Mouse (Mus musculus) hindbrain, postnatal 0 days (tissue): ENCODE measurements around the gene Ccnjl. TPM values are rescaled to one million over a fixed set of nuclear protein-coding genes. Genes with fewer than 3 reads are reported as not detected.

Source experiments
- ATAC-seq: fragments of 200-750 bp; cut with Nextera tagmentation; 2 replicates; pipeline ENCODE4 v1.8.0; 2017; ENCODE audit warnings: mild to moderate bottlenecking, moderate TSS enrichment, moderate library complexity
- DNase-seq: peaks from one replicate; pipeline ENCODE4 v3.0.0-alpha.2; 2015; ENCODE audit warnings: low spot score
- H3K27ac ChIP-seq: fragments of 300-500 bp; sonication (generic); 2 replicates; pipeline ENCODE4 v1.5.1; 2014; ENCODE audit warnings: mild to moderate bottlenecking
- H3K27me3 ChIP-seq: fragments of 300-500 bp; sonication (generic); 2 replicates; pipeline ENCODE4 v1.6.1; 2014; ENCODE audit warnings: low read length, mixed read lengths; ENCODE audit not compliant: insufficient read depth
- H3K36me3 ChIP-seq: fragments of 300-500 bp; sonication (generic); 2 replicates; pipeline ENCODE4 v1.6.1; 2014; ENCODE audit warnings: low read length, mixed read lengths; ENCODE audit not compliant: insufficient read depth
- H3K4me1 ChIP-seq: fragments of 300-500 bp; sonication (generic); 2 replicates; pipeline ENCODE4 v1.6.1; 2014; ENCODE audit warnings: antibody characterized with exemption, low read length, mixed read lengths; ENCODE audit not compliant: insufficient read depth
- H3K4me2 ChIP-seq: fragments of 300-500 bp; sonication (generic); 2 replicates; pipeline ENCODE4 v1.6.1; 2014; ENCODE audit warnings: low read depth, mild to moderate bottlenecking, low read length, moderate library complexity, mixed read lengths
- H3K4me3 ChIP-seq: fragments of 300-500 bp; sonication (generic); 2 replicates; pipeline ENCODE4 v1.5.1; 2014; ENCODE audit warnings: low read length
- H3K9ac ChIP-seq: fragments of 300-500 bp; sonication (generic); replicated peaks from 2 replicates; pipeline ENCODE4 v1.6.1; 2014; ENCODE audit warnings: mild to moderate bottlenecking, low read length, moderate library complexity, mixed read lengths
- H3K9me3 ChIP-seq: fragments of 300-500 bp; sonication (generic); 2 replicates; pipeline ENCODE4 v1.6.1; 2016; ENCODE audit warnings: low read length, mixed read lengths
- CTCF ChIP-seq: IDR thresholded peaks from 2 replicates; pipeline ENCODE4 v1.5.1; 2016; ENCODE audit warnings: antibody characterized with exemption, control low read depth, low read depth
- WGBS: fragments of 180-500 bp; shearing (Covaris S2); extraction: QIAGEN DNeasy Blood & Tissue Kit; methylation state at CpG from one replicate; pipeline ENCODE4 v1.1.7; 2014; 5-methylcytosine and 5-hydroxymethylcytosine counted together
- polyA plus RNA-seq: library from polyadenylated mRNA; unstranded; fragments of >200 nt; fragmentation: Nextera tagmentation; extraction: Ambion mirVana; gene quantifications from 2 replicates; pipeline ENCODE4 v1.2.1, GENCODE M21; 2015
- total RNA-seq: library from RNA; depleted of rRNA; stranded (reverse); fragments of >200 nt; gene quantifications from 2 replicates; pipeline ENCODE4 v1.2.3, GENCODE M21; 2014; rRNA removed

Ccnjl gene
- total and polyA plus RNA-seq, 2 experiments from 2014 or later: 2.4 to 5.5 TPM

DNA sequence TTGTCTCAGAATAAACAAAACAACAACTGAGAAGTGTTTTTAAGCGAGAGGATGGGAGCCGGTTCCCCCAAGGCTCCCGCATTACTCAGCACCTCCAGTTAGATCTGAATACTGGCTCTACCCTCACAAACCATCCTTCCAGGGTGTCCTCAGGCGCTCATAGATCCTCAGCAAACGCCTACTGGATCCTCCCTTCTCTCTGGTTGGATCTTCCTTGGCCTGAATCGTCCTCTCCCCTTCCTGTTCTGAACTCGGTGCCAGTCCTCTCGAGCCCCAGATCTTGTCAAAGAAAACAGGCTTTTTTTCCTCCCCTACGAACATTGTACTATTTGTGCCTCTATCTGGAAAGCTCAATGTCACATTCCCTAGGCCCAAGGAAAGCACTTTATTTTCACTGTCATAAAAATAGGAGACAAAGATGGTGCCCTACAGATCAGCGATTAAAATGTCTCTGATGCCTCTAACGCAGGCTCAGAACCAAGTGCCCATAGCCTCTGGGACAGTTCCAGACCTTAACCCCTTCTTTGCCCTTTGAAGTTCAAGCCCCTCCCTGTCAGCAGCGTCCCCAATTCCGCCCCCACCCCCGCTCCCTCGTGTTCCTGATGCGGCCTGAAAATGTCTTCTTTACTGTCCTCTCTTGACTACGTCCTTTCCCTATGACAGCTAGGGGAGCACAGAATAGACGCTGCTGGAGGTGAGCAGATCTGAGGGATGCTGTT is 98.5 kb downstream of the Ccnjl start:
- peaks cover 13% of the 10 kb centered on the region for H3K4me1 ChIP-seq
- WGBS: 31% methylated on average over 18 of the region's 18 CpGs
- no peaks in the 10 kb centered on the region for H3K36me3 ChIP-seq
- peak overlapping the region; percentile 1 for H3K4me3 ChIP-seq
- H3K27ac ChIP-seq: peak overlapping the region; percentile 64
- DNase-seq: no peak
- H3K9me3 ChIP-seq: no peaks in the 10 kb centered on the region
- H3K27me3 ChIP-seq: no peaks in the 10 kb centered on the region
- no peak for TF ChIP-seq CTCF
- H3K9ac ChIP-seq: peak overlapping the region; percentile 41; the same call in 1 of the 2 replicates
- peak; percentile 19 for ATAC-seq
- H3K4me2 ChIP-seq: peak overlapping the region; percentile 51

DNA sequence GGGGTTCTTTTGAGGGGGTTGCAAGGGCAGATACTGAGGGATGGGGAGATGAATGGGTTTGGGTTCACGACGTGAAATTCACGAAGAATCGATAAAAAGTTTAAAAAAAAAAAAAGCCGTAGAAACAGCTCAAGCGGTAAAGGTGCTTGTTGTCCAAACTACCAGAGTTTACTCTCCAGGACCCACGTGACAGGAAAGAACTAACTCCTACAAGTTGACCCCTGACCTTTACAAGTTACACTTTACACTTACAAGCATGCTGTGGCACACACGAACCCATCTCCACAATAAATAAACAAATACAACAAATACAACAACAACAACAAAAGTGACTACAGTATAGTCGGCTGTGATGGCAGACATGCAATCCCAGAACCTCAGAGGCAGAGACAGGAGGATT is 103.1 kb downstream of the Ccnjl start:
- DNase-seq (no peak), ATAC-seq (no peak)
- no peak overlapping the region for H3K9ac ChIP-seq
- H3K9me3 ChIP-seq: no peaks in the 10 kb centered on the region
- H3K36me3 ChIP-seq: no peaks in the 10 kb centered on the region
- no peak overlapping the region for H3K4me2 ChIP-seq
- H3K27me3 ChIP-seq: no peaks in the 10 kb centered on the region
- no peak overlapping the region for H3K4me3 ChIP-seq
- peaks cover 18% of the 10 kb centered on the region for H3K4me1 ChIP-seq
- TF ChIP-seq CTCF: no peak
- no peak overlapping the region for H3K27ac ChIP-seq
- WGBS: 92% methylated on average over 9 of the region's 9 CpGs

DNA sequence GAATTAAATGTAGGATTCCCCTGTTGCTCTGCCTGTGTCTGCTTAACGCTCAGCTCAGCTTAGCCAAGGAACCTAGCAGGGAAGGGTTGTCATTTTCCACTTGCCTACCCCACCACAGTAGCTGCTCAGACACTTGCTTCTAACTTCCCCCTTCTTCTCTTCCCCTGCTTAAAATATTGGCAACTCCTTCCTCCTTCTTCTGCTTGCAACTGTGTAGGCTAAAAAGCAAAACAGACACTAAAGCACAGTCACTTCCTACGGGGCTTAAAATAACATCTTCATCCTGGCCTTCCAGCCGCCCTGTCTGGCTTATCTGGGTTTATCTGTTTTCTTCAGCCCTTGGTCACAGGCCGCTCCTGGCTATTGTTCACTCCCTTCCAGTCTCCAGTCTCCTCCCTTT is 104.0 kb downstream of the Ccnjl start:
- no peak for TF ChIP-seq CTCF
- 48% methylated on average over 4 of the region's 4 CpGs for WGBS
- H3K27ac ChIP-seq: 0 out of 2 replicates have a peak overlapping the region, but pooled peaks have one; percentile 20
- no peaks in the 10 kb centered on the region for H3K27me3 ChIP-seq
- no peak overlapping the region for H3K4me3 ChIP-seq
- no peak for DNase-seq
- H3K4me2 ChIP-seq: no peak overlapping the region
- no peaks in the 10 kb centered on the region for H3K36me3 ChIP-seq
- no peaks in the 10 kb centered on the region for H3K9me3 ChIP-seq
- H3K4me1 ChIP-seq: peaks cover 10% of the 10 kb centered on the region; the same call in 1 of the 2 replicates
- no peak for ATAC-seq
- H3K9ac ChIP-seq: no peak overlapping the region

DNA sequence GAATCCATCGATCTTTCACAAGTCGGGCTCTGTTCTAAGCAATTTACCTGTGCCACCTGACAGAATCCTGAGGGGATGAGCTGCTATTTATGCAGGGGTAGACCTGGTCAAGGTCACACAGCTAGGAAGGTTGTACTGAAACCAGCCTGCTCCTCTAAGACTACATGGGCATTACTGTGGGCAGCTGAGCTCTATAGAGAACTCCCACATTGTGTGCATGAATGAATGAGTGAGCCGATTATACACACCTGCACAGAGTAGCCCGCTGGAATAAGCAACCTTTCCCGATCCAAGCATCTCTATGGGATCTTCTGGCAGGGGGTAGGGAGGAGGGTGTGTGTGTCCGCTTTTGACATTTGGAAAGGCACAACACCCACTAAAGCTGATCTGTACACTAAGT is 104.6 kb downstream of the Ccnjl start:
- Histone ChIP-seq H3K4me1 (peaks cover 10% of the 10 kb centered on the region; the same call in 1 of the 2 replicates), H3K36me3 (no peaks in the 10 kb centered on the region), H3K27me3 (no peaks in the 10 kb centered on the region), H3K27ac (peak overlapping the region; percentile 58; the same call in 1 of the 2 replicates), H3K4me2 (no peak overlapping the region), H3K9me3 (no peaks in the 10 kb centered on the region), H3K9ac (0 out of 2 replicates have a peak overlapping the region, but pooled peaks have one; percentile 21), H3K4me3 (no peak overlapping the region)
- ATAC-seq: peak; percentile 22; the same call in 1 of the 2 replicates
- TF ChIP-seq CTCF: no peak
- 77% methylated on average over 6 of the region's 6 CpGs for WGBS
- DNase-seq: no peak

DNA sequence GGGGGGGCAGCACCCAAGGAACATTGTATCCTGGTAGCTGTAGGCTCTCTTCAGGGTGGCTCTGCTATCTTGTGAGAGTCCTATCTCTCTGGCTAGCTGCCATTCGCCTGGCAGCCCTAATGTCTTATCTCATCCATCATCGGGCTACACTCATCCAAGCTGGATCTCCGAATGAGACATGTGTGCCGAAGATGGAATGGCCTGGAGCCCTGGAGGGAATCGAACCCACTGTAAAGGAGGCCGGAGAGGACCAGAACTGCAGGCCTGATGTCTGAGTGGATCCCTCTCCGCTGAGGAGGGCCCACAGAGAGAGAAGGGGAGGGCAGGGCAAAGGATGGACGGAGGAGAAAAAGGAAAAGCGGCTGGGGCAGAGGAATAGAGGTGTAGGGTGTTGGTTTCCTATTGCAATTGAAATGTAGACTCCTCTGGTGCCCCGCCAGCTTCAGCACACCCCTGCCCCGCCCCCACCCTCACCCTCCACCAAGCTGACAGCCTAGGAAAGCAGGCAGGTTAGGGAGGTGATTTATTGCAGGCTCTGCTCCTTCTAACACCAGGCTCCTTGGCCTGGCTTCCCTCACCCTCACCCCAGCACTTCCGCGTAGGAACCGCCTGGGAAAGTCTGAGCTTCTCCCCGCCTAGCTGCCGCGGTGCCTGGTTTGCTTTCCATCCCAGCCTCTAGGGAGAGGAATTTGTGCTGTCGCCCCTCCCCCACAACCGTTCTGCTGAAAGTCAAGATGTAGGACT is 105.2 kb downstream of the Ccnjl start:
- ATAC-seq (peak; percentile 61), DNase-seq (peak; percentile 75)
- 18% methylated on average over 19 of the region's 19 CpGs for WGBS
- H3K27me3 ChIP-seq: no peaks in the 10 kb centered on the region
- H3K36me3 ChIP-seq: no peaks in the 10 kb centered on the region
- 0 out of 2 replicates have a peak overlapping the region, but pooled peaks have one; percentile 23 for H3K4me2 ChIP-seq
- H3K9me3 ChIP-seq: no peaks in the 10 kb centered on the region
- peak overlapping the region; percentile 58 for H3K27ac ChIP-seq
- 0 out of 2 replicates have a peak overlapping the region, but pooled peaks have one; percentile 21 for H3K9ac ChIP-seq
- H3K4me3 ChIP-seq: no peak overlapping the region
- peak; percentile 6; the same call in 1 of the 2 replicates for TF ChIP-seq CTCF
- peaks cover 10% of the 10 kb centered on the region; the same call in 1 of the 2 replicates for H3K4me1 ChIP-seq

Other genes with a start within 250 kb of the Ccnjl start
- gene Pttg1, start 102.5 kb upstream of the Ccnjl start, total RNA-seq: 21.6 and 23.6 TPM in 2 replicates
- 80.5 and 86.8 TPM in 2 replicates for gene Pttg1, start 102.5 kb upstream of the Ccnjl start, polyA plus RNA-seq
- 15.9 and 31.5 TPM in 2 replicates for gene Slu7, start 95.0 kb upstream of the Ccnjl start, total RNA-seq
- 54.9 and 55.5 TPM in 2 replicates for gene Slu7, start 95.0 kb upstream of the Ccnjl start, polyA plus RNA-seq
- gene C1qtnf2, start 54.5 kb upstream of the Ccnjl start, total RNA-seq: 13.9 and 15.7 TPM in 2 replicates
- 21.5 and 21.6 TPM in 2 replicates for gene C1qtnf2, start 54.5 kb upstream of the Ccnjl start, polyA plus RNA-seq
- gene 4933415A04Rik, start 58.3 kb downstream of the Ccnjl start, total RNA-seq: 0.14 and 0.99 TPM in 2 replicates
- gene 4933415A04Rik, start 58.3 kb downstream of the Ccnjl start, polyA plus RNA-seq: 2.6 and 2.9 TPM in 2 replicates
- gene Fabp6, start 72.8 kb downstream of the Ccnjl start, total RNA-seq: not detected in 2 replicates
- not detected in 2 replicates for gene Fabp6, start 72.8 kb downstream of the Ccnjl start, polyA plus RNA-seq
- gene Pwwp2a, start 153.2 kb downstream of the Ccnjl start, total RNA-seq: 24.0 and 25.4 TPM in 2 replicates
- gene Pwwp2a, start 153.2 kb downstream of the Ccnjl start, polyA plus RNA-seq: 19.4 and 21.1 TPM in 2 replicates
- 22.1 and 33.6 TPM in 2 replicates for gene Ttc1, start 219.2 kb downstream of the Ccnjl start, total RNA-seq
- 78.8 and 82.5 TPM in 2 replicates for gene Ttc1, start 219.2 kb downstream of the Ccnjl start, polyA plus RNA-seq